13 mouse cellular contexts compared by ENCODE assay signal in genomic region chr12:102327525-102327924, GRCm38 (mm10). TPM values are rescaled to one million over a fixed set of nuclear protein-coding genes. Genes with fewer than 3 reads are reported as not detected.
DNase-seq lines count a peak whose midpoint lies in the region; ATAC-seq lines count a peak whose summit lies in the region.
"Had no signal": no experiment of that assay in that cellular context is flagged by ENCODE, and none has a peak within 500 bp of the region (broad histone marks: within the 10 kb centered on the region; RNA-seq: fewer than 3 reads in every experiment).

No protein-coding gene starts in this region.

- 74% methylated on average over 4 of the region's 4 CpGs for WGBS in forebrain, embryonic 14.5 days
- 67% methylated on average over 4 of the region's 4 CpGs for WGBS in forebrain, embryonic 15.5 days
- 85% methylated on average over 4 of the region's 4 CpGs for WGBS in kidney, embryonic 15.5 days
- 91% methylated on average over 4 of the region's 4 CpGs for WGBS in limb, embryonic 10.5 days

- ATAC-seq in forebrain, embryonic 14.5 days: no peak
- ATAC-seq in forebrain, embryonic 15.5 days (replicated peaks): no peak
- no peak for ATAC-seq in kidney, embryonic 15.5 days (replicated peaks; ENCODE audit: low FRiP score)
- ATAC-seq in common myeloid progenitor, adult 5-6 weeks (replicated peaks; ENCODE audit: low read depth, poor library complexity, severe bottlenecking): 0 out of 2 replicates have a peak, but pooled peaks have one; percentile 33
- ATAC-seq: midbrain, embryonic 16.5 days had no signal

- no peak overlapping the region for H3K9ac ChIP-seq in forebrain, embryonic 14.5 days (ENCODE audit: low read length)
- no peak overlapping the region for H3K9ac ChIP-seq in forebrain, embryonic 15.5 days (replicated peaks)
- H3K9ac ChIP-seq in kidney, embryonic 15.5 days: no peak overlapping the region
- H3K9ac ChIP-seq: hindbrain, embryonic 14.5 days had no signal

- H3K36me3 ChIP-seq in forebrain, embryonic 14.5 days (ENCODE audit: control insufficient read depth, insufficient read depth, low read length): no peaks in the 10 kb centered on the region
- no peaks in the 10 kb centered on the region for H3K36me3 ChIP-seq in forebrain, embryonic 15.5 days
- H3K36me3 ChIP-seq in kidney, embryonic 15.5 days: peaks cover 23% of the 10 kb centered on the region
- H3K36me3 ChIP-seq in limb, embryonic 10.5 days: no peaks in the 10 kb centered on the region
- H3K36me3 ChIP-seq: embryonic facial prominence, embryonic 10.5 days had no signal

- DNase-seq in forebrain, embryonic 14.5 days (ENCODE audit: low spot score): peak; percentile 60
- peak; percentile 66 for DNase-seq in kidney, postnatal 14 days
- peak; percentile 27 for DNase-seq in 3T3-L1 (ENCODE audit: low read depth, low spot score)
- no peak for DNase-seq in spleen, postnatal 4 days (ENCODE audit: low spot score in 2 of 2)
- no peak for DNase-seq in limb, embryonic 10.5 days (ENCODE audit: low spot score)
- DNase-seq: layer of hippocampus, postnatal 36 days had no signal

- H3K4me2 ChIP-seq in forebrain, embryonic 14.5 days (ENCODE audit: low read length): no peak overlapping the region
- H3K4me2 ChIP-seq in forebrain, embryonic 15.5 days (replicated peaks): no peak overlapping the region
- no peak overlapping the region for H3K4me2 ChIP-seq in kidney, embryonic 15.5 days
- H3K4me2 ChIP-seq: heart, embryonic 11.5 days; hindbrain, embryonic 14.5 days had no signal

- H3K9me3 ChIP-seq in forebrain, embryonic 14.5 days (replicated peaks; ENCODE audit: control insufficient read depth, low read length): no peaks in the 10 kb centered on the region
- no peaks in the 10 kb centered on the region for H3K9me3 ChIP-seq in forebrain, embryonic 15.5 days
- no peaks in the 10 kb centered on the region for H3K9me3 ChIP-seq in kidney, embryonic 15.5 days (replicated peaks)
- no peaks in the 10 kb centered on the region for H3K9me3 ChIP-seq in limb, embryonic 10.5 days (replicated peaks)
- H3K9me3 ChIP-seq: embryonic facial prominence, embryonic 10.5 days had no signal

- H3K27me3 ChIP-seq in forebrain, embryonic 14.5 days (replicated peaks; ENCODE audit: control insufficient read depth, insufficient read depth, low read length): no peaks in the 10 kb centered on the region
- no peaks in the 10 kb centered on the region for H3K27me3 ChIP-seq in forebrain, embryonic 15.5 days
- H3K27me3 ChIP-seq in kidney, embryonic 15.5 days: no peaks in the 10 kb centered on the region
- no peaks in the 10 kb centered on the region for H3K27me3 ChIP-seq in limb, embryonic 10.5 days (ENCODE audit: low read depth, poor library complexity, severe bottlenecking)

- no peak overlapping the region for H3K27ac ChIP-seq in forebrain, embryonic 14.5 days (ENCODE audit: low read depth, low read length)
- no peak overlapping the region for H3K27ac ChIP-seq in forebrain, embryonic 15.5 days (replicated peaks)
- no peak overlapping the region for H3K27ac ChIP-seq in kidney, embryonic 15.5 days
- no peak overlapping the region for H3K27ac ChIP-seq in limb, embryonic 10.5 days
- H3K27ac ChIP-seq: embryonic facial prominence, embryonic 10.5 days; hindbrain, embryonic 14.5 days had no signal

- peaks cover 3% of the 10 kb centered on the region; the same call in 1 of the 2 replicates for H3K4me1 ChIP-seq in forebrain, embryonic 14.5 days (ENCODE audit: control insufficient read depth, insufficient read depth, low read length)
- no peaks in the 10 kb centered on the region for H3K4me1 ChIP-seq in forebrain, embryonic 15.5 days
- H3K4me1 ChIP-seq in kidney, embryonic 15.5 days: 0 out of 2 replicates have a peak, but pooled peaks cover 12% of the 10 kb centered on the region
- H3K4me1 ChIP-seq in limb, embryonic 10.5 days: no peaks in the 10 kb centered on the region
- H3K4me1 ChIP-seq: embryonic facial prominence, embryonic 10.5 days had no signal

- H3K4me3 ChIP-seq in forebrain, embryonic 14.5 days (ENCODE audit: low read depth, low read length): no peak overlapping the region
- no peak overlapping the region for H3K4me3 ChIP-seq in forebrain, embryonic 15.5 days
- H3K4me3 ChIP-seq in kidney, embryonic 15.5 days (replicated peaks): no peak overlapping the region
- no peak overlapping the region for H3K4me3 ChIP-seq in limb, embryonic 10.5 days
- H3K4me3 ChIP-seq: embryonic facial prominence, embryonic 10.5 days had no signal

RNA-seq across cellular contexts. Expression of gene Rin3, which starts 44.7 kb away (rescaled TPM):
- polyA plus RNA-seq in forebrain, embryonic 14.5 days (2014; fragmentation: Nextera tagmentation; extraction: Ambion mirVana): 1.9 and 2.9 TPM in 2 replicates
- 1.3 and 1.7 TPM in 2 replicates for polyA plus RNA-seq in forebrain, embryonic 15.5 days (2015; fragmentation: Nextera tagmentation; extraction: Ambion mirVana)
- polyA plus RNA-seq in kidney, embryonic 15.5 days (2015; fragmentation: Nextera tagmentation; extraction: Ambion mirVana): 10.0 and 10.5 TPM in 2 replicates
- 44.7 and 86.3 TPM in 2 replicates for total RNA-seq in common myeloid progenitor, adult 5-6 weeks (2017)
- 4.2 and 4.7 TPM in 2 replicates for polyA plus RNA-seq in limb, embryonic 10.5 days (2016; fragmentation: Nextera tagmentation; extraction: Ambion mirVana)

Comparison
In these comparisons a context has a peak if more than half of its experiments do, and no peak if none do; other contexts are left out.
1. DNase-seq: peak in forebrain, embryonic 14.5 days (single experiment), kidney, postnatal 14 days (single experiment) and 3T3-L1 (single experiment); none in spleen, postnatal 4 days (0 of 2) and limb, embryonic 10.5 days (single experiment).